Mouse (Mus musculus) MEL (cell line): Measurements from ENCODE around the gene Atp4a. TPM values are rescaled to one million over a fixed set of nuclear protein-coding genes. Genes with fewer than 3 reads are reported as not detected.

ENCODE experiments used
- DNase-seq: peaks from one replicate; pipeline ENCODE4 v3.0.0; 2011; ENCODE audit warnings: low read depth, low spot score
- H3K27ac ChIP-seq: 2 replicates; pipeline ENCODE4 v1.5.1; 2012; ENCODE audit warnings: low read depth, mild to moderate bottlenecking, control low read depth, low read length, moderate library complexity; ENCODE audit not compliant: control insufficient read depth
- H3K27me3 ChIP-seq, 2 experiments: fragments of 150-350 bp in 1 of 2; sonication (generic) in 1 of 2; 2 replicates each; pipeline ENCODE4 v1.6.1; 2012; ENCODE audit warnings: low read length in 2 of 2, mild to moderate bottlenecking in 2 of 2, improper control_type of control experiment in 1 of 2, moderate library complexity in 1 of 2; ENCODE audit not compliant: insufficient read depth in 2 of 2, control insufficient read depth in 1 of 2
- H3K36me3 ChIP-seq, 2 experiments: 2 replicates each; pipeline ENCODE4 v1.6.1; 2012 to 2014; ENCODE audit warnings: low read length in 2 of 2, improper control_type of control experiment in 1 of 2, inconsistent platforms in 1 of 2, mild to moderate bottlenecking in 1 of 2; ENCODE audit not compliant: insufficient read depth in 2 of 2, control insufficient read depth in 1 of 2
- H3K4me1 ChIP-seq, 2 experiments: fragments of 150-350 bp in 1 of 2; sonication (generic) in 1 of 2; 2 replicates each; pipeline ENCODE4 v1.6.1; 2012; ENCODE audit warnings: low read length in 2 of 2, improper control_type of control experiment in 1 of 2, mild to moderate bottlenecking in 1 of 2; ENCODE audit not compliant: insufficient read depth in 2 of 2, control insufficient read depth in 1 of 2
- H3K4me3 ChIP-seq, 2 experiments: fragments of 150-350 bp in 1 of 2; sonication (generic) in 1 of 2; 2 replicates each; pipeline ENCODE4 v1.5.1; 2012; ENCODE audit warnings: low read depth in 2 of 2, low read length in 2 of 2, mild to moderate bottlenecking in 2 of 2, moderate library complexity in 2 of 2, control low read depth in 1 of 2, improper control_type of control experiment in 1 of 2; ENCODE audit not compliant: control insufficient read depth in 1 of 2, insufficient read depth in 1 of 2
- H3K79me2 ChIP-seq: 2 replicates; pipeline ENCODE4 v1.6.1; 2012; ENCODE audit warnings: mild to moderate bottlenecking, low read length, moderate library complexity; ENCODE audit not compliant: control insufficient read depth, poor library complexity, insufficient read depth
- H3K9ac ChIP-seq: 2 replicates; pipeline ENCODE4 v1.6.1; 2012; ENCODE audit warnings: low read depth, mild to moderate bottlenecking, control low read depth, low read length, moderate library complexity; ENCODE audit not compliant: control insufficient read depth, poor library complexity, severe bottlenecking
- H3K9me3 ChIP-seq: fragments of 150-350 bp; sonication (generic); replicated peaks from 2 replicates; pipeline ENCODE4 v1.6.1; 2012; ENCODE audit warnings: mild to moderate bottlenecking, low read length, improper control_type of control experiment, moderate library complexity; ENCODE audit not compliant: insufficient read depth
- BHLHE40 ChIP-seq: IDR thresholded peaks from 2 replicates; pipeline ENCODE4 v1.6.1; 2012; ENCODE audit warnings: low read depth, mild to moderate bottlenecking, inconsistent platforms, low read length, improper control_type of control experiment, borderline replicate concordance
- CHD2 ChIP-seq: IDR thresholded peaks from 2 replicates; pipeline ENCODE4 v1.6.1; 2011; ENCODE audit warnings: low read length, improper control_type of control experiment
- CTCF ChIP-seq, 3 experiments: IDR thresholded peaks in 2 of 3; conservative IDR thresholded peaks in 1 of 3; 2 replicates each; pipeline ENCODE4 v1.5.1; 2011 to 2012; ENCODE audit warnings: low read length in 3 of 3, low read depth in 2 of 3, mild to moderate bottlenecking in 2 of 3, improper control_type of control experiment in 1 of 3, inconsistent platforms in 1 of 3, mixed read lengths in 1 of 3, moderate library complexity in 1 of 3; ENCODE audit not compliant: control insufficient read depth in 1 of 3, insufficient read depth in 1 of 3, poor library complexity in 1 of 3, severe bottlenecking in 1 of 3
- E2F4 ChIP-seq: IDR thresholded peaks from 2 replicates; pipeline ENCODE4 v1.6.1; 2011; ENCODE audit warnings: low read depth, low read length, improper control_type of control experiment, borderline replicate concordance
- ELF1 ChIP-seq: IDR thresholded peaks from 2 replicates; pipeline ENCODE4 v1.6.1; 2014; ENCODE audit warnings: low read depth, mild to moderate bottlenecking, inconsistent platforms, low read length, improper control_type of control experiment, moderate library complexity
- EP300 ChIP-seq, 2 experiments: IDR thresholded peaks; 2 replicates each; pipeline ENCODE4 v1.6.1; 2011; ENCODE audit warnings: improper control_type of control experiment in 2 of 2, low read length in 2 of 2, low read depth in 1 of 2, mild to moderate bottlenecking in 1 of 2
- ETS1 ChIP-seq: IDR thresholded peaks from 2 replicates; pipeline ENCODE4 v1.6.1; 2012; ENCODE audit warnings: low read depth, mild to moderate bottlenecking, inconsistent platforms, low read length, improper control_type of control experiment, moderate library complexity
- GATA1 ChIP-seq: IDR thresholded peaks from 2 replicates; pipeline ENCODE4 v1.6.1; 2011; ENCODE audit warnings: low read depth, low read length, improper control_type of control experiment
- KAT2A ChIP-seq: conservative IDR thresholded peaks from 2 replicates; pipeline ENCODE4 v1.6.1; 2012; ENCODE audit warnings: low read depth, low read length, improper control_type of control experiment, inconsistent platforms
- MAFK ChIP-seq: IDR thresholded peaks from 2 replicates; pipeline ENCODE4 v1.6.1; 2011; ENCODE audit warnings: low read depth, mild to moderate bottlenecking, low read length, improper control_type of control experiment, borderline replicate concordance
- MAZ ChIP-seq: IDR thresholded peaks from 2 replicates; pipeline ENCODE4 v1.6.1; 2012; ENCODE audit warnings: low read depth, mild to moderate bottlenecking, inconsistent platforms, low read length, improper control_type of control experiment
- MEF2A ChIP-seq: IDR thresholded peaks from 2 replicates; pipeline ENCODE4 v1.6.1; 2014; ENCODE audit warnings: low read depth, mild to moderate bottlenecking, inconsistent platforms, low read length, improper control_type of control experiment; ENCODE audit not compliant: poor library complexity, insufficient replicate concordance, severe bottlenecking; ENCODE audit errors: extremely low read depth
- NRF1 ChIP-seq: IDR thresholded peaks from 2 replicates; pipeline ENCODE4 v1.6.1; 2014; ENCODE audit warnings: low read depth, mild to moderate bottlenecking, inconsistent platforms, low read length, improper control_type of control experiment, moderate library complexity; ENCODE audit not compliant: poor library complexity, insufficient read depth, severe bottlenecking
- POLR2A ChIP-seq, 2 experiments: IDR thresholded peaks; 2 replicates each; pipeline ENCODE4 v1.6.1; 2011 to 2012; ENCODE audit warnings: low read length in 2 of 2, mild to moderate bottlenecking in 2 of 2, control low read depth in 1 of 2, improper control_type of control experiment in 1 of 2, low read depth in 1 of 2, moderate library complexity in 1 of 2; ENCODE audit not compliant: control insufficient read depth in 1 of 2, insufficient read depth in 1 of 2, poor library complexity in 1 of 2
- RAD21 ChIP-seq: IDR thresholded peaks from 2 replicates; pipeline ENCODE4 v1.6.1; 2011; ENCODE audit warnings: mild to moderate bottlenecking, low read depth, low read length, improper control_type of control experiment
- SIN3A ChIP-seq: IDR thresholded peaks from 2 replicates; pipeline ENCODE4 v1.6.1; 2012; ENCODE audit warnings: low read length, improper control_type of control experiment, inconsistent platforms
- SMC3 ChIP-seq: IDR thresholded peaks from 2 replicates; pipeline ENCODE4 v1.6.1; 2011; ENCODE audit warnings: low read depth, low read length, improper control_type of control experiment
- TAL1 ChIP-seq: IDR thresholded peaks from 2 replicates; pipeline ENCODE4 v1.6.1; 2012; ENCODE audit warnings: mild to moderate bottlenecking, inconsistent platforms, low read length, moderate library complexity, mixed read lengths
- TBP ChIP-seq: IDR thresholded peaks from 2 replicates; pipeline ENCODE4 v1.8.0; 2011; ENCODE audit warnings: low read depth, low read length, improper control_type of control experiment
- TCF12 ChIP-seq: IDR thresholded peaks from 2 replicates; pipeline ENCODE4 v1.6.1; 2014; ENCODE audit warnings: low read depth, mild to moderate bottlenecking, inconsistent platforms, low read length, improper control_type of control experiment, moderate library complexity
- UBTF ChIP-seq: IDR thresholded peaks from 2 replicates; pipeline ENCODE4 v1.6.1; 2012; ENCODE audit warnings: low read depth, mild to moderate bottlenecking, inconsistent platforms, low read length, improper control_type of control experiment, moderate library complexity, borderline replicate concordance; ENCODE audit not compliant: insufficient read depth
- USF2 ChIP-seq, 2 experiments: IDR thresholded peaks; 2 replicates each; pipeline ENCODE4 v1.6.1; 2011 to 2012; ENCODE audit warnings: improper control_type of control experiment in 2 of 2, low read length in 2 of 2, borderline replicate concordance in 1 of 2, inconsistent platforms in 1 of 2, low read depth in 1 of 2, mild to moderate bottlenecking in 1 of 2; ENCODE audit not compliant: insufficient read depth in 1 of 2
- ZC3H11A ChIP-seq: IDR thresholded peaks from 2 replicates; pipeline ENCODE4 v1.6.1; 2012; ENCODE audit warnings: low read depth, mild to moderate bottlenecking, inconsistent platforms, low read length, improper control_type of control experiment
- ZMIZ1 ChIP-seq: IDR thresholded peaks from 2 replicates; pipeline ENCODE4 v1.6.1; 2012; ENCODE audit warnings: low read depth, mild to moderate bottlenecking, inconsistent platforms, low read length, improper control_type of control experiment, moderate library complexity
- polyA plus RNA-seq, 2 experiments: library from polyadenylated mRNA; stranded (reverse) in 1 of 2; unstranded in 1 of 2; fragments of >175 nt in 1 of 2; fragments of >200 nt in 1 of 2; gene quantifications; 2 replicates each; pipeline versions ENCODE4 v1.2.1 to v1.2.4; 2012; ENCODE audit warnings: low replicate concordance in 2 of 2, low read depth in 1 of 2; ENCODE audit not compliant: insufficient read length in 2 of 2, insufficient read depth in 1 of 2, missing spikeins in 1 of 2
- total RNA-seq: library from RNA; depleted of rRNA; stranded (reverse); fragments of 300-350 nt; gene quantifications from 2 replicates; pipeline ENCODE4 v1.2.3, GENCODE M21; 2012

The Atp4a gene
- total and polyA plus RNA-seq, 3 experiments: 1.5 to 3.0 TPM; not detected in 1

DNA sequence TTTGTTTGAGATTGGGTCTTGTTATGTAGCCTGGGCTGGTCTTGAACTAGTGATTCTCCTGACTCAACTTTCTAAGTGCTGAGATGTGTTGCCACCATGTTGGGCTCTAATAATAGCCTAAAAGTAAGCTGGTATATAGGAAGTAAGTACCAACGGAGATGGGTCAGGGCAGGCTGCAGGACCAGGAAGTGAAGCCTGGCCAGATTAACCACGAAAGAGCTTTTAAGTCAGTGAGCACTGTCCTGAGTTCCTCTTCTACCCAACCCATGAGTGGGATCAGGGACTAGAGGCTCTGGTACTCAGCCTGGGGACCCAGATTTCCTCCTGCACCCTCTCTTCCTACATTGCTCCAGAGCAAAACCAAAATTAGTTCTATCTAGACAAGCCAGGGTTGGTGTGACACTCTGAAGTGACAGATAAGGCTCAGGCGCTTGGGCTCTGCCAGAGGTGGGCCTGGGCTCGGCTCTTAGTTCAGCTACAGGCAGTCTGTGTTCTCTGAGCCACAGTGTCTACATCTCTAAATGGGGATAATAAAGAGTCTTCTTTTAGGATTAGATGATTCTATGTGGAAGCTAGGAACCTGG lies 49.9 kb downstream of the Atp4a start:
- H3K9me3 ChIP-seq: no peaks in the 10 kb centered on the region
- H3K27ac ChIP-seq: no peak overlapping the region
- peaks cover 0 to 4% of the 10 kb centered on the region in 2 experiments; a peak in 1 of 4 replicates for H3K27me3 ChIP-seq
- H3K79me2 ChIP-seq: no peaks in the 10 kb centered on the region
- H3K36me3 ChIP-seq: no peaks in the 10 kb centered on the region
- no peaks in the 10 kb centered on the region; a peak in 1 of 4 replicates for H3K4me1 ChIP-seq
- DNase-seq: peak; percentile 73
- no peak overlapping the region for H3K4me3 ChIP-seq
- H3K9ac ChIP-seq: no peak overlapping the region
- TF ChIP-seq TCF12 (peak; percentile 56), EP300 (IDR thresholded peaks at IDR 0.05; ENCODE audit: low read depth in 1 of 2, low read length in 2 of 2) (peak; percentile 28 to 32; a peak in 2 of 4 replicates), ZC3H11A (no peak), GATA1 (peak; percentile 64; the same call in 1 of the 2 replicates), TBP (peak; percentile 85), ELF1 (0 out of 2 replicates have a peak, but pooled peaks have one; percentile 30), UBTF (no peak), TAL1 (peak; percentile 55; the same call in 1 of the 2 replicates), CHD2 (no peak), NRF1 (no peak)

DNA sequence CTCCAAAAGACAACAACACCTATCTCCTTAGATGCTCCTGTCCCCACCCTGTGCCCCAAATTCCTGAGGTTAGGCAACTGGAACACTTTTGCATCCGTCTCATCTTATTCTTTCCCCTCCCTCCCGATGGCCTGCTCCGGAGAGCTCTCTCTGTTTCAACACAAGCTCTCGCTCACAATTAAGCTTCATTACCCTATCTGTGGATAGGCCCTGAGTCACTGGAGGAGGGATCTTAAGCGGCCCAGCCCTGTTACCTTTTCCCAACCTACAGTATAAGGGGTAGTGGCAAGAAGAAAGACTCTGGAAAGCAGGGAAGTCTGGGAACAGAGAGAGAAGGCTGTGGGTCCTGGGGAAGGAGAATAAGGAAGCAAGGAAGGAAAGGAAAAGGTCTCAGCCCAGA lies 51.4 kb downstream of the Atp4a start, which contains the start of gene Dmkn:
Gene Dmkn (plus strand): TSS at position 301 of the 400 bp plus-strand sequence.
- peaks cover 0 to 4% of the 10 kb centered on the region in 2 experiments; a peak in 1 of 4 replicates for H3K27me3 ChIP-seq
- no peaks in the 10 kb centered on the region for H3K9me3 ChIP-seq
- no peak within 1 kb of the TSS for H3K4me3 ChIP-seq
- H3K4me1 ChIP-seq: no peaks in the 10 kb centered on the region; a peak in 1 of 4 replicates
- H3K27ac ChIP-seq: no peak within 1 kb of the TSS
- no peak for DNase-seq
- no peaks in the 10 kb centered on the region for H3K79me2 ChIP-seq
- TF ChIP-seq BHLHE40: no peak
- TF ChIP-seq MAZ: no peak
- TF ChIP-seq USF2 (IDR thresholded peaks at IDR 0.05; ENCODE audit: borderline replicate concordance in 1 of 2, insufficient read depth in 1 of 2, low read depth in 1 of 2, low read length in 2 of 2): no peak
- no peak for TF ChIP-seq ETS1
- TF ChIP-seq CHD2: no peak
- no peak for TF ChIP-seq MEF2A
- no peak for TF ChIP-seq SIN3A
- TF ChIP-seq RAD21: no peak
- TF ChIP-seq E2F4: no peak
- no peak for TF ChIP-seq CTCF (IDR thresholded peaks at IDR 0.05 in 2 of 3, conservative IDR thresholded peaks at IDR 0.05 in 1 of 3; ENCODE audit: control insufficient read depth in 1 of 3, insufficient read depth in 1 of 3, low read depth in 2 of 3, low read length in 3 of 3, poor library complexity in 1 of 3, severe bottlenecking in 1 of 3)
- TF ChIP-seq ZMIZ1: no peak
- no peak for TF ChIP-seq MAFK
- TF ChIP-seq POLR2A (IDR thresholded peaks at IDR 0.05; ENCODE audit: control insufficient read depth in 1 of 2, insufficient read depth in 1 of 2, low read depth in 1 of 2, low read length in 2 of 2, poor library complexity in 1 of 2): no peak
- TF ChIP-seq TBP: no peak
- no peak for TF ChIP-seq KAT2A
- TF ChIP-seq SMC3: no peak
- H3K9ac ChIP-seq: no peak within 1 kb of the TSS
- no peaks in the 10 kb centered on the region for H3K36me3 ChIP-seq
